25 mouse cellular contexts compared by ENCODE assay signal in genomic region chr3:27432981-27433380, GRCm38 (mm10).
DNase-seq lines count a peak whose midpoint lies in the region; ATAC-seq lines count a peak whose summit lies in the region.
"Had no signal": no experiment of that assay in that cellular context is flagged by ENCODE, and none has a peak within 500 bp of the region (broad histone marks: within the 10 kb centered on the region; RNA-seq: fewer than 3 reads in every experiment).

No protein-coding gene starts in this region.

- no peak overlapping the region for H3K27ac ChIP-seq in embryonic facial prominence, embryonic 14.5 days (replicated peaks; ENCODE audit: low read depth, low read length)
- no peak overlapping the region for H3K27ac ChIP-seq in embryonic facial prominence, embryonic 10.5 days (replicated peaks)
- H3K27ac ChIP-seq: embryonic facial prominence, embryonic 13.5 days; forebrain, embryonic 12.5 days; heart, adult 2 months; hindbrain, embryonic 14.5 days; liver, embryonic 12.5 days; macrophage; midbrain, embryonic 13.5 days had no signal

- H3K4me2 ChIP-seq in embryonic facial prominence, embryonic 14.5 days (ENCODE audit: low read depth, low read length): no peak overlapping the region
- H3K4me2 ChIP-seq: embryonic facial prominence, embryonic 13.5 days; forebrain, embryonic 12.5 days; heart, embryonic 12.5 days; hindbrain, embryonic 14.5 days; liver, embryonic 12.5 days; midbrain, embryonic 13.5 days had no signal

- no peak overlapping the region for H3K9ac ChIP-seq in embryonic facial prominence, embryonic 14.5 days (ENCODE audit: low read depth, low read length)
- H3K9ac ChIP-seq: embryonic facial prominence, embryonic 13.5 days; forebrain, embryonic 12.5 days; forebrain, postnatal 0 days; heart, embryonic 12.5 days; hindbrain, embryonic 14.5 days; liver, embryonic 12.5 days; liver, postnatal 0 days; midbrain, embryonic 13.5 days had no signal

- peak; percentile 38 for DNase-seq in embryonic facial prominence, embryonic 14.5 days (ENCODE audit: low spot score)
- no peak for DNase-seq in embryonic facial prominence, embryonic 10.5 days (ENCODE audit: low spot score)
- DNase-seq in kidney, adult 9 months: peak; percentile 34
- no peak for DNase-seq in kidney, postnatal 10 days
- DNase-seq in kidney, postnatal 25 days: peak; percentile 28 to 64
- DNase-seq in thymus, postnatal 10 days (ENCODE audit: low spot score in 2 of 2): no peak
- DNase-seq in thymus, postnatal 25 days: no peak
- DNase-seq: adrenal gland, postnatal 10 days; cerebellum, adult 8-10 months; cerebellum, postnatal 25 days; forebrain, postnatal 0 days; heart, adult 2 months; layer of hippocampus, postnatal 36 days; left cerebral cortex, postnatal 4 days; liver, postnatal 0 days; lung, postnatal 10 days; thymus, postnatal 4 days had no signal

- no peak overlapping the region for H3K4me3 ChIP-seq in embryonic facial prominence, embryonic 14.5 days (ENCODE audit: low read depth, low read length)
- no peak overlapping the region for H3K4me3 ChIP-seq in embryonic facial prominence, embryonic 10.5 days
- H3K4me3 ChIP-seq: embryonic facial prominence, embryonic 13.5 days; forebrain, embryonic 12.5 days; heart, adult 2 months; heart, embryonic 12.5 days; liver, embryonic 12.5 days; midbrain, embryonic 13.5 days had no signal

- H3K9me3 ChIP-seq in embryonic facial prominence, embryonic 14.5 days (ENCODE audit: control insufficient read depth, low read length): no peaks in the 10 kb centered on the region
- H3K9me3 ChIP-seq in embryonic facial prominence, embryonic 10.5 days: no peaks in the 10 kb centered on the region
- H3K9me3 ChIP-seq: embryonic facial prominence, embryonic 13.5 days; forebrain, embryonic 12.5 days; heart, embryonic 12.5 days; liver, embryonic 12.5 days; midbrain, embryonic 13.5 days had no signal

- WGBS in embryonic facial prominence, embryonic 14.5 days: 63% methylated on average over 3 of the region's 3 CpGs
- 83% methylated on average over 3 of the region's 3 CpGs for WGBS in embryonic facial prominence, embryonic 10.5 days

- H3K36me3 ChIP-seq in embryonic facial prominence, embryonic 14.5 days (ENCODE audit: control insufficient read depth, insufficient read depth, low read length): peaks cover 70% of the 10 kb centered on the region
- peaks cover 20% of the 10 kb centered on the region for H3K36me3 ChIP-seq in embryonic facial prominence, embryonic 10.5 days (replicated peaks)

- no peaks in the 10 kb centered on the region for H3K4me1 ChIP-seq in embryonic facial prominence, embryonic 14.5 days (ENCODE audit: control insufficient read depth, insufficient read depth, low read length)
- peaks cover 6% of the 10 kb centered on the region for H3K4me1 ChIP-seq in embryonic facial prominence, embryonic 10.5 days
- H3K4me1 ChIP-seq: forebrain, embryonic 12.5 days; liver, embryonic 12.5 days had no signal

- no peaks in the 10 kb centered on the region for H3K27me3 ChIP-seq in embryonic facial prominence, embryonic 14.5 days (replicated peaks; ENCODE audit: control insufficient read depth, insufficient read depth, low read length)
- H3K27me3 ChIP-seq in embryonic facial prominence, embryonic 10.5 days (replicated peaks; ENCODE audit: low read depth, poor library complexity, severe bottlenecking): no peaks in the 10 kb centered on the region
- H3K27me3 ChIP-seq: CH12.LX; embryonic facial prominence, embryonic 13.5 days; forebrain, embryonic 12.5 days; heart, embryonic 12.5 days; liver, embryonic 12.5 days; midbrain, embryonic 13.5 days had no signal

- 0 out of 2 replicates have a peak, but pooled peaks have one; percentile 22 for ATAC-seq in embryonic facial prominence, embryonic 14.5 days (ENCODE audit: low read depth)
- ATAC-seq: forebrain, postnatal 0 days; liver, embryonic 12.5 days; liver, postnatal 0 days; midbrain, embryonic 13.5 days had no signal

Comparison
In these comparisons a context has a peak if more than half of its experiments do, and no peak if none do; other contexts are left out.
1. DNase-seq: peak in embryonic facial prominence, embryonic 14.5 days (single experiment), kidney, adult 9 months (single experiment) and kidney, postnatal 25 days (2 of 2); none in embryonic facial prominence, embryonic 10.5 days (single experiment), kidney, postnatal 10 days (single experiment), thymus, postnatal 10 days (0 of 2) and thymus, postnatal 25 days (single experiment).